Mouse (Mus musculus) ovary, postnatal 10 days (tissue): ENCODE measurements around the gene Mttp.

Experiments used
- DNase-seq: peaks from one replicate; pipeline ENCODE4 v3.0.0; 2022; ENCODE audit warnings: low spot score

Gene Mttp

GRCm38 (mm10) chr3:138083073-138083637, 61.6 kb downstream of the Mttp start:
- DNase-seq = no peak

- DNase-seq = no peak
Observed at GRCm38 (mm10) chr3:138078701-138079100, 66.1 kb downstream of the Mttp start.

GRCm38 (mm10) chr3:138077476-138078340, 67.1 kb downstream of the Mttp start:
- no peak for DNase-seq

- no peak for DNase-seq
Observed at GRCm38 (mm10) chr3:138075209-138075608, 69.6 kb downstream of the Mttp start.

GRCm38 (mm10) chr3:138074214-138074613, 70.6 kb downstream of the Mttp start:
- no peak for DNase-seq

GRCm38 (mm10) chr3:138071476-138072073, 73.2 kb downstream of the Mttp start:
- no peak for DNase-seq

GRCm38 (mm10) chr3:138071004-138071403, 73.8 kb downstream of the Mttp start:
- DNase-seq = no peak

GRCm38 (mm10) chr3:138069756-138070511, 74.8 kb downstream of the Mttp start:
- DNase-seq = no peak

GRCm38 (mm10) chr3:138068103-138068502, 76.7 kb downstream of the Mttp start:
- DNase-seq = no peak

GRCm38 (mm10) chr3:138067288-138067687, 77.5 kb downstream of the Mttp start, which contains the start of gene Gm5105:
TSS of gene Gm5105 (minus strand) at chr3:138067388.
- no peak for DNase-seq

- no peak for DNase-seq
Observed at GRCm38 (mm10) chr3:138066348-138066856, 78.4 kb downstream of the Mttp start.

GRCm38 (mm10) chr3:138065930-138066329, 78.8 kb downstream of the Mttp start:
- DNase-seq = no peak

- no peak for DNase-seq
Observed at GRCm38 (mm10) chr3:138064732-138065645, 79.8 kb downstream of the Mttp start, which contains the start of gene 1110002E22Rik. TSS of gene 1110002E22Rik (plus strand) at chr3:138065052.

GRCm38 (mm10) chr3:138063731-138064329, 80.9 kb downstream of the Mttp start:
- no peak for DNase-seq

- no peak for DNase-seq
Observed at GRCm38 (mm10) chr3:138062673-138063072, 82.1 kb downstream of the Mttp start.

- no peak for DNase-seq
Observed at GRCm38 (mm10) chr3:138061205-138061911, 83.4 kb downstream of the Mttp start.

- DNase-seq = no peak
Observed at GRCm38 (mm10) chr3:138060429-138060828, 84.3 kb downstream of the Mttp start.

- DNase-seq = no peak
Observed at GRCm38 (mm10) chr3:138058226-138058625, 86.5 kb downstream of the Mttp start.

GRCm38 (mm10) chr3:138056976-138057375, 87.8 kb downstream of the Mttp start:
- no peak for DNase-seq

GRCm38 (mm10) chr3:138053969-138054368, 90.8 kb downstream of the Mttp start:
- no peak for DNase-seq
